Mouse (Mus musculus) hindbrain, postnatal 0 days (tissue): ENCODE results near the gene Atp2b2. TPM values are rescaled to one million over a fixed set of nuclear protein-coding genes. Genes with fewer than 3 reads are reported as not detected.

ENCODE experiments used
- ATAC-seq: fragments of 200-750 bp; cut with Nextera tagmentation; 2 replicates; pipeline ENCODE4 v1.8.0; 2017; ENCODE audit warnings: mild to moderate bottlenecking, moderate TSS enrichment, moderate library complexity
- DNase-seq: peaks from one replicate; pipeline ENCODE4 v3.0.0-alpha.2; 2015; ENCODE audit warnings: low spot score
- H3K27ac ChIP-seq: fragments of 300-500 bp; sonication (generic); 2 replicates; pipeline ENCODE4 v1.5.1; 2014; ENCODE audit warnings: mild to moderate bottlenecking
- H3K27me3 ChIP-seq: fragments of 300-500 bp; sonication (generic); 2 replicates; pipeline ENCODE4 v1.6.1; 2014; ENCODE audit warnings: low read length, mixed read lengths; ENCODE audit not compliant: insufficient read depth
- H3K36me3 ChIP-seq: fragments of 300-500 bp; sonication (generic); 2 replicates; pipeline ENCODE4 v1.6.1; 2014; ENCODE audit warnings: low read length, mixed read lengths; ENCODE audit not compliant: insufficient read depth
- H3K4me1 ChIP-seq: fragments of 300-500 bp; sonication (generic); 2 replicates; pipeline ENCODE4 v1.6.1; 2014; ENCODE audit warnings: antibody characterized with exemption, low read length, mixed read lengths; ENCODE audit not compliant: insufficient read depth
- H3K4me2 ChIP-seq: fragments of 300-500 bp; sonication (generic); 2 replicates; pipeline ENCODE4 v1.6.1; 2014; ENCODE audit warnings: low read depth, mild to moderate bottlenecking, low read length, moderate library complexity, mixed read lengths
- H3K4me3 ChIP-seq: fragments of 300-500 bp; sonication (generic); 2 replicates; pipeline ENCODE4 v1.5.1; 2014; ENCODE audit warnings: low read length
- H3K9ac ChIP-seq: fragments of 300-500 bp; sonication (generic); replicated peaks from 2 replicates; pipeline ENCODE4 v1.6.1; 2014; ENCODE audit warnings: mild to moderate bottlenecking, low read length, moderate library complexity, mixed read lengths
- H3K9me3 ChIP-seq: fragments of 300-500 bp; sonication (generic); 2 replicates; pipeline ENCODE4 v1.6.1; 2016; ENCODE audit warnings: low read length, mixed read lengths
- CTCF ChIP-seq: IDR thresholded peaks from 2 replicates; pipeline ENCODE4 v1.5.1; 2016; ENCODE audit warnings: antibody characterized with exemption, control low read depth, low read depth
- WGBS: fragments of 180-500 bp; shearing (Covaris S2); extraction: QIAGEN DNeasy Blood & Tissue Kit; methylation state at CpG from one replicate; pipeline ENCODE4 v1.1.7; 2014; 5-methylcytosine and 5-hydroxymethylcytosine counted together
- microRNA-seq, 2 experiments: library from miRNA; unstranded; fragments of <30 nt; microRNA quantifications; one replicate each; pipeline ENCODE4; 2016
- polyA plus RNA-seq: library from polyadenylated mRNA; unstranded; fragments of >200 nt; fragmentation: Nextera tagmentation; extraction: Ambion mirVana; gene quantifications from 2 replicates; pipeline ENCODE4 v1.2.1, GENCODE M21; 2015
- total RNA-seq: library from RNA; depleted of rRNA; stranded (reverse); fragments of >200 nt; gene quantifications from 2 replicates; pipeline ENCODE4 v1.2.3, GENCODE M21; 2014; rRNA removed

Atp2b2 gene
- total and polyA plus RNA-seq, 2 experiments from 2014 or later: 58.8 to 127 TPM

- Histone ChIP-seq H3K9me3 (no peaks in the 10 kb centered on the region), H3K4me3 (no peak overlapping the region), H3K4me2 (no peak overlapping the region), H3K27ac (no peak overlapping the region), H3K4me1 (no peaks in the 10 kb centered on the region), H3K36me3 (peaks cover 73% of the 10 kb centered on the region), H3K27me3 (no peaks in the 10 kb centered on the region), H3K9ac (no peak overlapping the region)
- WGBS: 97% methylated on average over 3 of the region's 3 CpGs
- TF ChIP-seq CTCF: no peak
- ATAC-seq: no peak
- DNase-seq: no peak
These were observed 329.7 kb downstream of the Atp2b2 start for GRCm38 (mm10) chr6:113712718-113713117.

DNA sequence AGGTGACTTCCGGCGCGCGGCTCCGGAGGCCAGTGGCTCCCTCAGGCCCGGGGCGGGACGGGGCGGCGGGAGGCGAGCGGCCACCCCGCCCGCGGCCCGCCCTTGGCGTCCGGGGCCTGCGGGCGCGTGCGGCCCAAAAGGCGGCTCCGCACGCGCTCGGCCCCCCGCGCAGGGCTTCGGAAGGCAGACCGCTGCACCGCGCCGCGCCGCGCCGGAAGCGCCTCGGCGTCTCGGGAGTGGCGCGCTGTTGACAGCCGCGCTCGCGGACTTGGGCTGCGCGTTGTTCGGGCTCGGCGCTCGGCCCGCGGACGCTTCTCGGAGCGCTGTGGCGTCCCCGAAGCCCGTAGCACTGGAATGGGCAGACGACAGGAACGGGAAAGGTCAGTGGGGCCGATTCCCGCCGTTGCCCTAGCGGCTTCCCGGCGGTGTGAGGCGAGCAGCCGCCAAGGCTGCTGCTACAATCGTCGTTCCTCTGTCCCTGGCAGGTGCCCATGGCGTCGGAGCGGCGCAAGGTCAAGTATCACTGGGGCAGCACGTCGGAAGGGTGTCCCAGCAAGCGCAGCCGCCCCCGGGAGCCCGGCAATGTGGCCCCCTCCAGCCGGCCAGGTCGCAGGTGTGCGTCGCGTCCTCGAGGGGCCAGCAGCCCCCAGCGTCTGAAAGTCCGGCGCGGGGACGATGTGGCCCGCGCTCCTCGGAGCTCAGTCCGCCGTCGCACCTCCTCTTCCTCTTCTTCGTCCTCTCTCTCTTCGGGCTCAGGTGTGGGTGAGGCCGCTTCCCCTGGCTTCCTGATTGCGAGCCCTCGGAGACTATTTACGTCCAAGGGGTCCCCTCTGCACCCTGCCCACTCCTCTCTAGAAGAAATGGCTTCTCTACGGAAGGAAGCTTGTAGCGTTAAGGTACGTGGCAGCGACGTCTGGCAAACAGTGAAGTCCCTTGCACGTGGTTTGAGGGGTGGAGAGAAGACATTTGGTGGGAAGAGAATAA, 344.9 kb downstream of the Atp2b2 start:
- Histone ChIP-seq H3K4me1 (peaks cover 15% of the 10 kb centered on the region), H3K4me3 (peak overlapping the region; percentile 85), H3K27ac (peak overlapping the region; percentile 89), H3K9ac (peak overlapping the region; percentile 81), H3K36me3 (peaks cover 27% of the 10 kb centered on the region; the same call in 1 of the 2 replicates), H3K4me2 (peak overlapping the region; percentile 99), H3K9me3 (no peaks in the 10 kb centered on the region), H3K27me3 (no peaks in the 10 kb centered on the region)
- peak; percentile 74 for ATAC-seq
- no peak for TF ChIP-seq CTCF
- DNase-seq: peak; percentile 67
- 1% methylated on average over 86 of the region's 113 CpGs for WGBS

GRCm38 (mm10) chr6:113696582-113697221, 345.7 kb downstream of the Atp2b2 start, which contains the start of gene Tatdn2:
Gene Tatdn2 (plus strand): TSS chr6:113697050.
- Histone ChIP-seq H3K4me3 (peak within 1 kb of the TSS; percentile 85), H3K9ac (peak within 1 kb of the TSS; percentile 81), H3K4me2 (peak within 1 kb of the TSS; percentile 99), H3K27me3 (no peaks in the 10 kb centered on the region), H3K9me3 (no peaks in the 10 kb centered on the region), H3K36me3 (peaks cover 19% of the 10 kb centered on the region; the same call in 1 of the 2 replicates), H3K27ac (peak within 1 kb of the TSS; percentile 89), H3K4me1 (peaks cover 15% of the 10 kb centered on the region)
- under 1% methylated on average over 58 of the region's 58 CpGs for WGBS
- peak; percentile 34; the same call in 1 of the 2 replicates for TF ChIP-seq CTCF
- DNase-seq: peak; percentile 98
- ATAC-seq: peak; percentile 100

GRCm38 (mm10) chr6:113695766-113696355, 346.6 kb downstream of the Atp2b2 start:
- Histone ChIP-seq H3K4me1 (peaks cover 15% of the 10 kb centered on the region), H3K27ac (peak overlapping the region; percentile 89; the same call in 1 of the 2 replicates), H3K4me2 (peak overlapping the region; percentile 99), H3K27me3 (no peaks in the 10 kb centered on the region), H3K9ac (peak overlapping the region; percentile 18; the same call in 1 of the 2 replicates), H3K36me3 (peaks cover 11% of the 10 kb centered on the region; the same call in 1 of the 2 replicates), H3K4me3 (peak overlapping the region; percentile 85), H3K9me3 (no peaks in the 10 kb centered on the region)
- no peak for DNase-seq
- 89% methylated on average over 4 of the region's 4 CpGs for WGBS
- no peak for TF ChIP-seq CTCF
- ATAC-seq: no peak

DNA sequence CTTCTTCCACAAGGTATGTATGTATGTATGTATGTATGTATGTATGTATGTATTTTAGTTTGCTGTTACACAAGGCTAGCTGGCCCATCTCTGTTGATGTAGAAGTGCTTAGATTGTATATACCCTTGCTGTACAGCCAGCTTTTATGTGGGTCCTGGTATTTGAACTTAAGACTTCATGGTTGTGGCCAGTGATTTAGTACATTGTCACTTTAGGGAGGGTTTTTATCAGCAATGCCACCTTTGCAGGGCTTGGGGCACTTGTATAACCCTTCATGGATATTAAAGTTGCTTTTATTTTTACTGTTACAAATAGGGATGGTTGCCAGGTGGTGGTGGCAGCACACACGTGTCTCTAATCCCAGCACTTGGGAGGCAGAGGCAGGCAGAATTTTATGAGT, 347.2 kb downstream of the Atp2b2 start:
- H3K4me3 ChIP-seq: no peak overlapping the region
- DNase-seq (no peak), ATAC-seq (no peak)
- no peak overlapping the region for H3K27ac ChIP-seq
- peaks cover 15% of the 10 kb centered on the region for H3K4me1 ChIP-seq
- H3K4me2 ChIP-seq: no peak overlapping the region
- TF ChIP-seq CTCF: no peak
- H3K27me3 ChIP-seq: no peaks in the 10 kb centered on the region
- no peak overlapping the region for H3K9ac ChIP-seq
- H3K36me3 ChIP-seq: 0 out of 2 replicates have a peak, but pooled peaks cover 6% of the 10 kb centered on the region
- no peaks in the 10 kb centered on the region for H3K9me3 ChIP-seq
- 73% methylated on average over 1 of the region's 1 CpGs for WGBS

Small RNA genes lying within 50 kb of the gene (microRNA-seq; reads per million reads assigned to microRNA genes)
- gene Mir7042: 0.53 to 2.5 reads per million in 2 experiments

Other genes with a start within 250 kb of the Atp2b2 start
- gene Slc6a11, start 88.6 kb upstream of the Atp2b2 start, total RNA-seq: 292 and 308 TPM in 2 replicates
- 152 and 154 TPM in 2 replicates for gene Slc6a11, start 88.6 kb upstream of the Atp2b2 start, polyA plus RNA-seq
- 433 and 470 TPM in 2 replicates for gene Slc6a1, start 240.0 kb upstream of the Atp2b2 start, total RNA-seq
- 176 and 177 TPM in 2 replicates for gene Slc6a1, start 240.0 kb upstream of the Atp2b2 start, polyA plus RNA-seq